Mouse (Mus musculus) left cerebral cortex, adult 2 months (tissue): ENCODE results near the gene Lmtk2. TPM values are rescaled to one million over a fixed set of nuclear protein-coding genes. Genes with fewer than 3 reads are reported as not detected.

Experiments used
- DNase-seq, 2 experiments: peaks; one replicate each; pipeline ENCODE4 v3.0.0; 2021 to 2022; ENCODE audit warnings: low spot score in 2 of 2, mixed read lengths in 1 of 2; ENCODE audit errors: extremely low spot score in 1 of 2
- H3K27ac ChIP-seq: fragments of 200-600 bp; 2 replicates; pipeline ENCODE4 v1.8.1; 2022
- H3K4me3 ChIP-seq: fragments of 200-600 bp; 2 replicates; pipeline ENCODE4 v1.8.1; 2022
- CTCF ChIP-seq: fragments of 200-600 bp; IDR thresholded peaks from 2 replicates; pipeline ENCODE4 v1.8.1; 2022; ENCODE audit warnings: antibody characterized with exemption, mild to moderate bottlenecking, moderate library complexity
- intact Hi-C: fragments of 180-260 bp; cut with DNase I; formaldehyde crosslinking; loops from one replicate; pipeline ENCODE4 v1.15.1; 2025
- total RNA-seq, 2 experiments: library from RNA; stranded (reverse); gene quantifications; 2 replicates each; pipeline ENCODE4 v1.2.3; 2021

Gene Lmtk2
- total RNA-seq, 2 experiments from 2014 or later: 171 to 173 TPM

DNA sequence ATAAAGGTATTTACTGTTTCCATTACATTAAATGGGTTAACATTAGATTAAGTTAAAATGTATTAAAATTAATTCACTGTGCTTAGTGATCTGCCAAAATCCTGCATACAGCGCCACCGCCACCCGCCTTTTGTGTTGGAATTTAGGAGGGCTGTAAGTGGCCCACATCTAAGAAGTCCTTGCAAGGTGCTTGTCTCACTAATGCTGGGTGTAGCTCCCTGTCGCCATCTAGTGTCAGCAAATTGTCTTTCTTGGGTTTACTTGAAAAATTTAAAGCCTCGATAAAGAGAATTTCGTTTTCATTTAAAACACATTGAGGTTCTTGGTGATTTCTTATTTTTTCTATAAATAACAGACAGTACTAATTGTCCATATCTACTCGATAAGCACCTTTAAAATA lies 54.3 kb downstream of the Lmtk2 start:
- H3K27ac ChIP-seq: no peak overlapping the region
- H3K4me3 ChIP-seq: no peak overlapping the region
- DNase-seq: peak; percentile 56 to 62
- intact Hi-C loops: loop anchor here (1.0 to 2.0 kb wide), 2 partner anchors 54 to 114 kb away; partner anchors contain the start of gene Lmtk2
- peak; percentile 93 for TF ChIP-seq CTCF

DNA sequence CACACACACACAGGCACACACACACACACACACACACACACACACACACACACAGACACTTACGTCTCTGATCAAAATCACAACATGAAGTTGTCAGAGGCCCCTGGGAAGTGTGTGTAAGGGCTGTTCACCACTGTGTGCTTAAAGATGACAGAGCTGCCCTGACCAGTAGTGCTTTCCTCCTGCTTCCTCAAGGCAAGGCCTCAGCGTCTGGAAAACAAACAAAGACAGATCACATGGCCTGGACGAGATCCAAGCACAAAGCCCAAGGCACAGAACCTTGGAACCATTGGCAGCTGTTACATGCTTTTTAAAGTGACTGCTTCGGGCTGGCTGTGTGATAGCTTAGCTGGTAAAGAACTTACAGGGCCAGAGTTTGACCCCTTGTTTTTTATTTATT lies 58.4 kb downstream of the Lmtk2 start:
- no peak overlapping the region for H3K4me3 ChIP-seq
- TF ChIP-seq CTCF: no peak
- intact Hi-C loops: no loop called here
- no peak for DNase-seq
- peak overlapping the region; percentile 59 for H3K27ac ChIP-seq

DNA sequence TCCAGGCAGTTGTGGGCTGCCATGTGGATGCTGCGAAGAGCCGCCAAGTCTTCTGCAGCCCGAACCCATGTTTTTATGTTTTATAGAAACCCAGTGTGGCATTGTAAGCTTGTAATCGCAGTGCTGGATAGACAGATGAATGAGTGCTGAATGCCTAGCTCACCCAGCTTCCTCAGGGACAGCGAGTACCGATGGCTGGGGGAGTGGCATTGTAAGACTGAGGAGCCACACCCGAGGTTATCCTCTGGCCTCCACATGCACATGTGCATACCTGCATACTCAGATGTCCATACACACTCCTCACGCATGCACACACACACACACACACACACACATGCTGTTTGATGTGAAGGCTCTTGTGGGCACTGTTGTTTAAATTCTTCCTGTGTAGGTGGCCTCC lies 58.9 kb downstream of the Lmtk2 start:
- Histone ChIP-seq H3K27ac (peak overlapping the region; percentile 59), H3K4me3 (no peak overlapping the region)
- TF ChIP-seq CTCF: no peak
- no peak for DNase-seq
- intact Hi-C loops: no loop called here

DNA sequence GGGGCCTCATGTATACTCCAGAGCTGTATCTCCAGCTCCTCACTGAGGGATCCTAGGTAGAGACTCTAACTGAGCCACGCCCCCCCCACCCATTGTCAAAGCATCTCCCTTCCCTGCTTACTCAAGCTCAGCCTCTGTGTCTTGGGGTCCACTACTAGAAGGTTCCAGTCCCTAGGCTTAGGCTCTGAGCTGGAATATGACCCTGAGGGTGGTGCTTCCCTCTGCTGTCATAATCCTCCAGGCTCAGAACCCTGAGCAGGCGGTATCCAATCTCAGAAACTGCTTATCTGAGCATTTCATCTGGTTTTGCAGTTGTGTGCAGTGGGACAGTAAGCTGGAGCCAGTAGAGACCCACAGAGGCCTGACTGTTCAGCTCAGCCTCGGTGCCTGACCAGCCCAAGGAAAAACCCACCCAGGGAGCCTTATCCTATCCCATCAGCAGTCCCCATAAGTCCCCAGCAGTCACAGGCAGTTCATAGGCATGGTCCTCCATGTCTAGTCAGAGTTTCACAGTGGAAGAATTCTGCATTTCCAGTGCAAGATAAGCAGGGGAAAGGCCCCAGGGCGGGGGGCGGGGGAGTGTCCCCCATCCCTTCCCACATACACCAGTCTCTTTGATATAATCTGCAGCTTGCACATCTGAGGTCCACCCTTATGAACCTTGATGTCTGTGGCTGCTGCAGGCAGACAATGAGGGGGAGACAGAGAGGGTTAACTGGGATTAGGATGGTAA lies 62.0 kb downstream of the Lmtk2 start:
- TF ChIP-seq CTCF: no peak
- DNase-seq: no peak
- intact Hi-C loops: no loop called here
- Histone ChIP-seq H3K27ac (0 out of 2 replicates have a peak overlapping the region, but pooled peaks have one; percentile 5), H3K4me3 (no peak overlapping the region)

DNA sequence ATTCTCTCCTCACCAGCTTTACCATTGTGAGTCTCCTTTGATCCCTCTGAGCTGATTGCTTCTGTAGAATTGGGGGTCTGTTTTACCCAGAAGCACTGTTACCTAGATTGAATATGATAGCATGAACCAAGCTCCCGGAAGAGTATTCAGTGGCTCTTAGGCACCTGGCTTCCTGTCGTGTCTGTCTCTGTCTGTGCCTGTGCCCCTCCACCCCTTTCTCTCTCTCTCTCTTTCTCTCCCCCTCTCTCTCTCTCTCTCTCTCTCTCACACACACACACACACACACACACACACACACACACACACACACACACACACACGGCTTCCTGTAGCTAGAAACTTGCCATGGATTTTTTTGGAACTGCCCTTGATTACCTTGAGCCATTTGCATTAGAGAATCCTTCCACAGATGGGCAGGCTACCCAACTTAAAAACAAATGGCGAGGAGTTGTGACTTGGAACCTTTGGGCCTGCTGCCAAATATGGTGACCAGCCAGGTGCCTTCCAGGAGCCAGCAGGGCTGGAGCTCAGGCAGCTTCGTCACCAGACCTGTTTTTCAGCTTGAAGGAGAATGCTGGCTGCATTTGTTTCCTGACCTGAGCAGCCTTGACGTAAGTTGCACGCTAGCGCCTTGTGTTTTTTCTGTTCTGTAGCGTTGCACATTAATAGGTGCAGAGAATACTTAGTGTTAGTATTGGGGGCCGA lies 62.7 kb downstream of the Lmtk2 start:
- H3K4me3 ChIP-seq: no peak overlapping the region
- DNase-seq: no peak
- no peak for TF ChIP-seq CTCF
- H3K27ac ChIP-seq: 0 out of 2 replicates have a peak overlapping the region, but pooled peaks have one; percentile 5
- intact Hi-C loops: no loop called here

DNA sequence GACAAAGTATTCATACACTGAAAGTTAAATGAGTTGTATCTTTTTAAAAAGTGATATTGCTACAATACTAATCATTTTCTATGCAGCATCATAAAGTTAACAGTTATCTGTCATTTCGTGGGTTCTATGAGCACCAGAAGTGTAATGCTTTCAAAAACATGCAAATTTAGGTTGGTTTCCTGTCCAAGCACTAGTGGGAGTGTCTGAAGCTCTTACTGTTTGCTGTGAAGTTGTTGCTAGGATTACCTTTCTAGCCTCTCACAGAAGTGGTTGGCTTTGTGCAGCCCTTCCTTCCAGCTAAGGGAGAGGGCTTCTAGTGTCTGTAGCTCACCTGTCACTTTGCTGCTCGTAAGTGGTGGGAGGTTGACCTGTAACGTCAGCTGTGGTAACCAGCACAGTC lies 65.5 kb downstream of the Lmtk2 start:
- TF ChIP-seq CTCF: no peak

DNA sequence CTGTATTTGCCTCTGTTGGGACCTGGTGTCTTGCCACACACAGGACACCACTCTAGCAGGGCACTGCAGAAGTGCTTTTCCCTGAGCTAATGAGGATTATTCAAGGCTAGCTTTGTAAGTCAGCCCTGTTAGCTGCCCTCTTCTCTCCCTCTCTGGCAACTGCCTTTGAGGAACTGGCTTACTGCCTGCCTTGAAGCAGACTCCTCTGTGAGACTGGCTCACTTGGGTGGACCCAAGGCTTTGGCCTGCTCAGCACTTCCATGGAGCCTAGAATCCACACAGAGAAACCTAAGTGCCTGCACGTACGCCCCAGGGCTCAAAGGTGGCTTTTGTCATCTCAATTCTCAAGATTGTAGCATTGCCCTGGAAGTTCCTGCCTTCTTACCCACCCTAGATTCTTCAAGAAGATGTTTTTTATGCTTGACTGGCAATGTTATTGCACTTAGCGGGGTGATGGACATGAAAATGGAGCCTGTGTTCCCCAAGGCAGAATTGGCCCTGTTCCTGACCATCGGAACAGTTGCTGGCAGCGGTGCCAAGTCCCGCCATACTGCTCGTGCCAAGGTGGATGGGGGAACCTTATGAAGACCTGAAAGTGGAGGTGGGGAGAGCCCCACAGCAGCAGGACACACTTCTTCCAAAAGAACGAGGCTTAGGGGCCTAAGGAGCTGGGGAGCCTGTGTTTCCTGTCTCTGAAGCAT lies 69.2 kb downstream of the Lmtk2 start:
- no peak for DNase-seq
- intact Hi-C loops: no loop called here
- peak overlapping the region; percentile 1; the same call in 1 of the 2 replicates for H3K27ac ChIP-seq

More for the DNA sequence above, 65.5 kb downstream of the Lmtk2 start:
- Histone ChIP-seq H3K4me3 (no peak overlapping the region), H3K27ac (no peak overlapping the region)
- no peak for DNase-seq
- intact Hi-C loops: no loop called here

DNA sequence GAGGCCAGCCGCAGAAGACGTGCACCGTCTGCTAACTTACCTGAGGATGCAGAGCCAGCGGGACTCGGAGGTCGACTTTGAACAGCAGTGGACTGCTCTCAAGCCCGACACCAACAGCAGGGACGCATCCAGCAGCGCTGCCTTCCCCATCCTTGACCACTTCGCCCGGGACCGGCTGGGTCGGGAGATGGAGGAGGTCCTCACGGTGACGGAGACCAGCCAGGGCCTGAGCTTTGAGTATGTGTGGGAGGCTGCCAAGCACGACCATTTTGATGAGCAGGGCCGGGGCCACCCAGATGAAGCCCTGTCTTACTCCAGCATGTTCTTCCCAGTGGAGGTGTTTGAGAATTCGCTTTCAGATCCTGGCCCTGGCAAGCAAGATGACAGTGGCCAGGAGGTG lies 73.4 kb downstream of the Lmtk2 start:
- Histone ChIP-seq H3K27ac (no peak overlapping the region), H3K4me3 (no peak overlapping the region)
- TF ChIP-seq CTCF: no peak
- intact Hi-C loops: no loop called here
- DNase-seq: no peak

More for the DNA sequence above, 69.2 kb downstream of the Lmtk2 start:
- no peak for TF ChIP-seq CTCF
- H3K4me3 ChIP-seq: no peak overlapping the region

DNA sequence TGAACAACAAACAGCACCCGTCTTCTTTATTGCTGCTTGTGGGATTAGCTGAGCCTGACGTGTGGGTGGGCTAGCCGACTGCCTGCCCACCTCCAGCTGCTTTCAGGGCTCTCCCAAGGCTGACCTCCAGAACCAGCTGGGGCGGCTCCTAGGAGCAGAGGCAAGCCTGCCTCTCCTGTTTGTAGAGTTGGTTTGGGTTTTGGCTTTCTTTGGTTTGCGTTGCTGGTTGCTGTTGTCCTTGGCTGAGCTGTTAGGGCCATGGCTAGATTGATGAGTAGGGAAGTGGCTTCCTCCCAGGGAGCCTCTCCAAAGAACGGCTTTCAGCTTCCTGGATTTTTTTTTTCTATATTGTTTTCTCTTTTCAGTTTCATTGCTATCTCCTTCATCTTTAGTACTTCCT lies 78.0 kb downstream of the Lmtk2 start:
- no peak overlapping the region for H3K27ac ChIP-seq
- intact Hi-C loops: no loop called here
- TF ChIP-seq CTCF: no peak
- H3K4me3 ChIP-seq: no peak overlapping the region
- DNase-seq: no peak

DNA sequence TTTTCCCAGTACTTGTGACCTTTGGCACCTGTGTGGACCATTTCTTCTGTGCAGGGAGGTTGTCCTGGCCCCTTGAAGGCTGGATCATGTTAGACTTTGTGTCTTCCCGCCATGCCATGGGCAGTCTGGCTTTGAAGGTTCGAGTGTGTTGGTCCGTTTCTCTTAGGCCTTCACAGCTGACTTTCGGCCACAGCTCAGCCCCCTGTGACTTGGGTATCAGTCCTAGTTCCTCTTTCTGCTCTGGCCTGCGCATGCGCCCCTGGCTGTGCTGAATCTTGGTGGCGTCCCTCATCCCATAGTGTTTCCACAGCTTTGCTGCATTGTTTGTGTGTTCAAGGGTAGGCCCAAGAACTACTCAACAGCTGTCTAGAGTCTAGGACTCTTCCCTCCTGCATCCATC lies 81.0 kb downstream of the Lmtk2 start:
- intact Hi-C loops: no loop called here
- H3K4me3 ChIP-seq: no peak overlapping the region
- H3K27ac ChIP-seq: no peak overlapping the region
- DNase-seq: no peak
- TF ChIP-seq CTCF: no peak

DNA sequence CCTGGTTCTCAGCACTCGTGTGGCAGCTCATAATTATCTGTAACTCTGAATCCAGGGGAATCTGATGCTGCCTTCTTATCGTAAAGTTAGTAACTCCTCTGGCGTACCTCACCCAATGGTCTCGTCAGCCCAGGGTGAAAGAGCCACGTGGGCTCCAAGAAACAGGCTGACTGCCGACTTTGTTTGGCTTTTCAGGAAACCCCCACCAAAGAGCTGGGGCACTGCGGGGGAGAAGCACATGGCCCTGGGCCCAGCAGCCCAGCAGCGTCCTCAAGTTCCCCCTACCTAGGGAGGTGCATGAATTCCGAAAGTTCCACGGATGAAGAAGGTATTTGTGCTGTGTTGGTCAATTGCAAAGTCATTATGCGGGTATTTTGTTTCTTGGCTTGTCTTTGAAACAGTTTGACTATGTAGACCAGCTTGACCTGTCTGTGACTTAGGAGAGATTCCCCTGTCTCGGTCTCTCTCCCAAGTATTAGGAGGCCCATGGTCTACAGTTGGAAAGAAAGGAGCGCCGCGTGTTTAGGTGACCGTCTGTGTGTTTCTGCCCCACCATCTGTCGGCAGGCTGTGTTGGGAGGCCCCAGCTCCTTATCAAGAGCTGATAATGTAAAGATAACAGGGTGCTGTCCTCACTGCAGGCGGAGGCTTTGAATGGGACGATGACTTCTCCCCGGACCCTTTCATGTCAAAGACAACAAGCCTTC lies 82.5 kb downstream of the Lmtk2 start:
- TF ChIP-seq CTCF: no peak
- no peak for DNase-seq
- Histone ChIP-seq H3K27ac (no peak overlapping the region), H3K4me3 (no peak overlapping the region)
- intact Hi-C loops: no loop called here

DNA sequence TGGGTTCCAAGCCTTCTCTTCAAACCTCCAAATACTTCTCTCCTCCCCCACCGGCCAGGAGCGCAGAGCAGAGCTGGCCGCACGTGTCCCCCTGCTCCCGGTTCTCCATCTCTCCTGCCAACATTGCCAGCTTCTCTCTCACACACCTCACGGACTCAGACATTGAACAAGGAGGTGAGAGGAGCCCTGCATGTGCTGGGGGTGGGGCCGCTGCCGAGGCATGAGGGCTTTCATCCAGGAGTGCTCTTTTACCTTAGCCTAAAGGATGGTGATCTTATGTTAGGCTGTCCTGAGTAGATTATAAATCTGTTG lies 83.0 kb downstream of the Lmtk2 start:
- H3K27ac ChIP-seq: no peak overlapping the region
- intact Hi-C loops: no loop called here
- no peak for DNase-seq
- no peak overlapping the region for H3K4me3 ChIP-seq
- TF ChIP-seq CTCF: no peak
